Mouse (Mus musculus) heart, embryonic 11.5 days (tissue): ENCODE measurements around the gene Hmgn3. TPM values are rescaled to one million over a fixed set of nuclear protein-coding genes. Genes with fewer than 3 reads are reported as not detected.

Experiments used
- ATAC-seq: fragments of 200-750 bp; cut with Nextera tagmentation; replicated peaks from 2 replicates; pipeline ENCODE4 v1.8.0; 2017; ENCODE audit warnings: moderate library complexity; ENCODE audit not compliant: insufficient number of reproducible peaks, low FRiP score, low TSS enrichment
- H3K27ac ChIP-seq: fragments of 300-500 bp; sonication (generic); 2 replicates; pipeline ENCODE4 v1.5.1; 2014; ENCODE audit warnings: mild to moderate bottlenecking, low read depth, low read length
- H3K27me3 ChIP-seq: fragments of 300-500 bp; sonication (generic); 2 replicates; pipeline ENCODE4 v1.6.1; 2014; ENCODE audit warnings: mild to moderate bottlenecking, low read length, mixed read lengths; ENCODE audit not compliant: control insufficient read depth, insufficient read depth
- H3K36me3 ChIP-seq: fragments of 300-500 bp; sonication (generic); 2 replicates; pipeline ENCODE4 v1.6.1; 2014; ENCODE audit warnings: mild to moderate bottlenecking, low read length, moderate library complexity, mixed read lengths; ENCODE audit not compliant: control insufficient read depth, insufficient read depth
- H3K4me1 ChIP-seq: fragments of 300-500 bp; sonication (generic); 2 replicates; pipeline ENCODE4 v1.6.1; 2014; ENCODE audit warnings: low read length; ENCODE audit not compliant: control insufficient read depth, insufficient read depth
- H3K4me2 ChIP-seq: fragments of 300-500 bp; sonication (generic); 2 replicates; pipeline ENCODE4 v1.6.1; 2014; ENCODE audit warnings: mild to moderate bottlenecking, moderate library complexity
- H3K4me3 ChIP-seq: fragments of 300-500 bp; sonication (generic); 2 replicates; pipeline ENCODE4 v1.5.1; 2014; ENCODE audit warnings: low read depth, low read length
- H3K9ac ChIP-seq: fragments of 300-500 bp; sonication (generic); 2 replicates; pipeline ENCODE4 v1.6.1; 2014; ENCODE audit warnings: mild to moderate bottlenecking, low read depth, low read length, moderate library complexity
- H3K9me3 ChIP-seq: fragments of 300-500 bp; sonication (generic); replicated peaks from 2 replicates; pipeline ENCODE4 v1.6.1; 2016; ENCODE audit warnings: low read length; ENCODE audit not compliant: control insufficient read depth
- WGBS: fragments of 180-500 bp; shearing (Covaris S2); extraction: QIAGEN DNeasy Blood & Tissue Kit; methylation state at CpG from one replicate; pipeline ENCODE4 v1.1.7; 2014; ENCODE audit not compliant: insufficient replicate concordance; 5-methylcytosine and 5-hydroxymethylcytosine counted together
- polyA plus RNA-seq: library from polyadenylated mRNA; unstranded; fragments of >200 nt; fragmentation: Nextera tagmentation; extraction: Ambion mirVana; gene quantifications from 2 replicates; pipeline ENCODE4 v1.2.1, GENCODE M21; 2014

Gene Hmgn3
- polyA plus RNA-seq, 1 experiment from 2014 or later: 112 TPM

- WGBS: 81% methylated on average over 9 of the region's 9 CpGs
- Histone ChIP-seq H3K9me3 (no peaks in the 10 kb centered on the region), H3K27ac (no peak overlapping the region), H3K4me1 (no peaks in the 10 kb centered on the region), H3K9ac (no peak overlapping the region), H3K36me3 (no peaks in the 10 kb centered on the region), H3K4me3 (no peak overlapping the region), H3K4me2 (no peak overlapping the region), H3K27me3 (no peaks in the 10 kb centered on the region)
- no peak for ATAC-seq
Observed at GRCm38 (mm10) chr9:83110406-83111116, 35.9 kb downstream of the Hmgn3 start.

GRCm38 (mm10) chr9:83109705-83110104, 36.8 kb downstream of the Hmgn3 start:
- H3K4me2 ChIP-seq: no peak overlapping the region
- no peak overlapping the region for H3K27ac ChIP-seq
- no peaks in the 10 kb centered on the region for H3K4me1 ChIP-seq
- no peaks in the 10 kb centered on the region for H3K36me3 ChIP-seq
- H3K27me3 ChIP-seq: no peaks in the 10 kb centered on the region
- H3K4me3 ChIP-seq: no peak overlapping the region
- no peak for ATAC-seq
- no peaks in the 10 kb centered on the region for H3K9me3 ChIP-seq
- H3K9ac ChIP-seq: no peak overlapping the region
- 80% methylated on average over 6 of the region's 6 CpGs for WGBS

GRCm38 (mm10) chr9:83108821-83109220, 37.7 kb downstream of the Hmgn3 start:
- 66% methylated on average over 3 of the region's 3 CpGs for WGBS
- Histone ChIP-seq H3K9me3 (no peaks in the 10 kb centered on the region), H3K4me1 (no peaks in the 10 kb centered on the region), H3K4me3 (no peak overlapping the region), H3K4me2 (no peak overlapping the region), H3K27me3 (no peaks in the 10 kb centered on the region), H3K27ac (no peak overlapping the region), H3K9ac (no peak overlapping the region), H3K36me3 (no peaks in the 10 kb centered on the region)
- ATAC-seq: no peak

- Histone ChIP-seq H3K4me2 (no peak overlapping the region), H3K4me1 (no peaks in the 10 kb centered on the region), H3K27ac (no peak overlapping the region), H3K36me3 (no peaks in the 10 kb centered on the region), H3K9me3 (no peaks in the 10 kb centered on the region), H3K9ac (no peak overlapping the region), H3K27me3 (no peaks in the 10 kb centered on the region), H3K4me3 (no peak overlapping the region)
- ATAC-seq: no peak
- WGBS: 82% methylated on average over 3 of the region's 3 CpGs
Observed at GRCm38 (mm10) chr9:83103785-83104184, 42.7 kb downstream of the Hmgn3 start.

DNA sequence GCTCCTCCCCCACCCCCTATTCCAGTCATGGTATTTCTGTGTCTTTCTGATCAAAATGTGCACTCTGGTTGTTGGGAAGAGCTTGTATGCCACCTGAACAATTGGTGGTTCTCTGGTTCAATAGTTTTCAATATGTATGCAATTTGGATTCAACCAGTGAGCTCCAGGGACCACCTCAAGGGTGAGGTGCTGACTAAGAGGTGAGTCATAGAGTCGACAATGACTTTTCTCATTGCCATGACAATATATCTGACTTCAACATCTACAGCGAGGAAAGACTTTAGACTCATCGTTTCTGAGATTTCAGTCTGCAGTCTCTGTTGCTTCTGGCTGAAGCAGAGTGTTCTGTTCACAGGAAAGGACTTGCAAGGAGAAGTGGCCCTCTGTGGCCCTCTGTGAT, 44.8 kb downstream of the Hmgn3 start:
- no peak overlapping the region for H3K27ac ChIP-seq
- no peak overlapping the region for H3K4me2 ChIP-seq
- no peaks in the 10 kb centered on the region for H3K4me1 ChIP-seq
- no peak for ATAC-seq
- H3K4me3 ChIP-seq: no peak overlapping the region
- 75% methylated on average over 3 of the region's 3 CpGs for WGBS
- H3K36me3 ChIP-seq: no peaks in the 10 kb centered on the region
- H3K9ac ChIP-seq: no peak overlapping the region
- H3K9me3 ChIP-seq: no peaks in the 10 kb centered on the region
- H3K27me3 ChIP-seq: no peaks in the 10 kb centered on the region

GRCm38 (mm10) chr9:83100786-83101185, 45.7 kb downstream of the Hmgn3 start:
- Histone ChIP-seq H3K4me1 (no peaks in the 10 kb centered on the region), H3K9ac (no peak overlapping the region), H3K9me3 (no peaks in the 10 kb centered on the region), H3K4me2 (no peak overlapping the region), H3K4me3 (no peak overlapping the region), H3K36me3 (no peaks in the 10 kb centered on the region), H3K27ac (no peak overlapping the region), H3K27me3 (no peaks in the 10 kb centered on the region)
- no peak for ATAC-seq
- 80% methylated on average over 3 of the region's 3 CpGs for WGBS

DNA sequence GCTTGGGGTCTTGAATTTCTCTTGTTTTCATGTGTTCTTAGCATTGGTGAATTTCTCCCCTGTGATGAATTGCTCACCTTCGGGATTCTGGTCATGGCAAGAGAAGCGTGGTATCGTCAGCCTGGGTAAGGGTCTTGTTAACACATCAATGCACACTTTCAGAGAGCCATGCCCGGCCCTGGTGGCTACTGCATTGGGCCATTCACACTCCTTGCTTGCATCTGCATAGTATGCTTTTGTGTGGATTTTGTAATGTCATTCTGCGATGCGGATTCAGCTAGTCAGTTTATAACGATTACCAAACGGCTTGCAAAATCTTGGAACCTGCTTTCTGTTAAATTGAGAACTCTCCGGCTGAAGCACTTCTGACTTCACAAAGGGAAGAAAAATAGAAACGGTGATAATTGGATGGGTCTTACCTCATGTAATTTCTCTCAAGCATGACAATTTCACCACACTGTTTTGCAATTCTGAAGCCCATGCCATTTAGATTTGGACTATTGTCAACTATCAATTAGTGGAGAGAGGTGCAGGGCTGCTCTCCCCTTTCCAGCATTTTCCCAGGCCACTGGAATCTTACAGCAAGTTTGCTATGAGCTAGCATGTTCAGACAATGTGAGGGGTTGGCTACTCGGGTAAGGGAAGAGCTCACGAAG, 47.7 kb downstream of the Hmgn3 start:
- no peak overlapping the region for H3K4me3 ChIP-seq
- WGBS: 80% methylated on average over 12 of the region's 12 CpGs
- H3K9ac ChIP-seq: no peak overlapping the region
- H3K36me3 ChIP-seq: no peaks in the 10 kb centered on the region
- H3K4me2 ChIP-seq: no peak overlapping the region
- no peak overlapping the region for H3K27ac ChIP-seq
- no peaks in the 10 kb centered on the region for H3K9me3 ChIP-seq
- no peaks in the 10 kb centered on the region for H3K4me1 ChIP-seq
- no peaks in the 10 kb centered on the region for H3K27me3 ChIP-seq
- ATAC-seq: no peak

GRCm38 (mm10) chr9:83097816-83098215, 48.7 kb downstream of the Hmgn3 start:
- no peak overlapping the region for H3K4me3 ChIP-seq
- WGBS: 84% methylated on average over 8 of the region's 8 CpGs

More at GRCm38 (mm10) chr9:83097816-83098215, 48.7 kb downstream of the Hmgn3 start:
- Histone ChIP-seq H3K9ac (no peak overlapping the region), H3K4me1 (no peaks in the 10 kb centered on the region), H3K4me2 (no peak overlapping the region), H3K27me3 (no peaks in the 10 kb centered on the region), H3K36me3 (no peaks in the 10 kb centered on the region), H3K27ac (no peak overlapping the region), H3K9me3 (no peaks in the 10 kb centered on the region)
- ATAC-seq: no peak
